Mouse (Mus musculus) thymus, postnatal 14 days (tissue): ENCODE measurements around the gene Vwa2.

Experiments
- DNase-seq: peaks from one replicate; pipeline ENCODE4 v3.0.0; 2021

The Vwa2 gene

GRCm38 (mm10) chr19:56950818-56951217 lies 76.8 kb downstream of the Vwa2 start:
- DNase-seq = no peak

- no peak for DNase-seq
Observed at GRCm38 (mm10) chr19:56953856-56954255, 79.8 kb downstream of the Vwa2 start.

- DNase-seq = no peak
Observed at GRCm38 (mm10) chr19:56954857-56955256, 80.8 kb downstream of the Vwa2 start.

GRCm38 (mm10) chr19:56955568-56956513 lies 81.8 kb downstream of the Vwa2 start:
- no peak for DNase-seq

- no peak for DNase-seq
Observed at GRCm38 (mm10) chr19:56958011-56958410, 84.0 kb downstream of the Vwa2 start.

GRCm38 (mm10) chr19:56958582-56959021 lies 84.6 kb downstream of the Vwa2 start:
- DNase-seq = no peak

- no peak for DNase-seq
Observed at GRCm38 (mm10) chr19:56959057-56959456, 85.0 kb downstream of the Vwa2 start.

- no peak for DNase-seq
Observed at GRCm38 (mm10) chr19:56959601-56960000, 85.6 kb downstream of the Vwa2 start.
